Mouse (Mus musculus) urinary bladder, adult 2 months (tissue): ENCODE data around the gene Dnajc17. TPM values are rescaled to one million over a fixed set of nuclear protein-coding genes. Genes with fewer than 3 reads are reported as not detected.

Source experiments
- DNase-seq: peaks from one replicate; pipeline ENCODE4 v3.0.0; 2022; ENCODE audit warnings: low spot score
- polyA plus RNA-seq: library from polyadenylated mRNA; depleted of rRNA; stranded (reverse); fragments of >200 nt; gene quantifications from 2 replicates; pipeline ENCODE4 v1.2.3, GENCODE M21; 2012; rRNA removed

Gene Dnajc17
- polyA plus RNA-seq, 1 experiment: 32.4 TPM

- no peak for DNase-seq
These were observed 45.5 kb downstream of the Dnajc17 start for GRCm38 (mm10) chr2:119163135-119163534.

DNA sequence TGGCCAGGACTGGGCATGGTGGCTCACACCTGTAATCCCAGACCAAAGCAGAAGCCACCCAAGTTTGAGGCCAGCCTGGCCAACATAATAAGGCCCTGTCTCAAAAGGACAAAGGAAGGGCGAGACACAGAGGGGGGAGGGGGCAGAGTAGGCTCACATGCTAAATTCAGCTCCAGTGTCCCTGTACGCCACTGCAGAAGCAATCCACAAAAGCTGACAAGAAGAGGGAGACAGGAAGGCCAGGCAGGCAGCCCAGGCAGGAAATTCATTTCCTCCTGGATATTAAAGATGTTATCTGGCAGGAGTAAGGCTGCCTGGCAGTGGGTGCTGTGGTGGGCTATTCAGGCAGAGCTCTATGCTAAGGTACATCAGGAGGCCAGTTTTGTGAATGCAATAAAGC is 47.3 kb downstream of the Dnajc17 start:
- no peak for DNase-seq

DNA sequence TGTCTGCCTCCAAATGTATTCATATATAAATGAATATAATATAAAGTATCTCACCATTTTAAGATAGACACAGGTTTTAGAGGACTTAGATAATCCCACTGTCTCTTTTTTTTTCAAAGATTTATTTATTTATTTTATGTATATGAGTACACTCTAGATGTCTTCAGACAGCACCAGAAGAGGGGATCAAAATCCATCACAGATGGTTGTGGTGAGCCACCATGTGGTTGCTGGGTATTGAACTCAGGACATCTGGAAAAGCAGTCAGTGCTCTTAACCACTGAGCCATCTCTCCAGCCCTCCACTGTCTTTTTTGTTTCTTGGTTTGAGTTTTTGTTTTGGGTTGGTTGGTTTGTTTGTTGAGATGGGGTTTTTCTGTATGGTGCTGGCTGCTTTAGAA is 50.8 kb downstream of the Dnajc17 start:
- no peak for DNase-seq

DNA sequence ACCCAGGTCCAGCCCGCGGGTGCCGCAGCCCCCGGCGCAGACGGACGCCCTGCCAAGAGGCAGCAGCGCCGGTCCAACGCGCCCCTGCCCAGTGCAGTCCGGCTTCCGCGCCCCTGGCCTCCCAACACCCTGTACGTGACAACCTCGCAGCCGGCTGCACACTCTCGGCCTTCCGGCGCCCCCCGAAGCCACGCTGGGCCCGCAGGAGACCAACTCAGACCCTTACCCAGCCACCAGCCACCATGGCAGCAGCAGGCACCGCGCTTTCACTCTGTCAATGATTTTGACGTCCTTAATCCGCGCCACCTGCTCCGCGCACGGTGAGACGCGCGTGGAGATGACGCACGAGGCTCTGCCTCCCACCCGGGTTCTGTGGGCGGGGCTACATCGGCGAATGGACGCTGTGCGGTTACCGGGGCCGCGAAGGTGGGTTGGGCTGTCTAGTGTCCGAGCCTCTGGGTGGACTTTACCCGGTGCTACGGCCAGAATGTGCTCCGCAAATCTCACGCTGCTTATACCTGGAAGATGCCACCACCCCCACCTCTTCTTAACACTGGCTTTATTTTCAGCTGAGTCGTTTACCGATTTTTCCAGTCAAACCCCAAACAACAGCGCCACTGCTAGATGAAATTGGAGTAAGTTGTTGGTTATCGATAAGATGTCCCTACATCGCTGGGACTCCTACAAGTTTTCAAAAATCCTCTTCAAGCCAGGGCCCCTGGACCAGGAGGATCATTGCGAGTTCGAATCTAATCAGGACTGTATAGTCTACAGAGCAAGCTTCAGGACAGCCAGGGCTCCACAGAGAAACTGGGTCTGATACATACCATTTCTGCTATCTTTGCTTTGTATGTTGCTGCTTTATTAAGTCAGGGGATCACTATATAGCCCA is 51.7 kb downstream of the Dnajc17 start, which contains the start of gene Rmdn3:
Gene Rmdn3, minus strand, starts transcription at position 354 of the 892 bp plus-strand sequence.
- peak; percentile 80 for DNase-seq

GRCm38 (mm10) chr2:119156081-119156680 is 52.4 kb downstream of the Dnajc17 start:
- no peak for DNase-seq

- DNase-seq: no peak
These were observed 53.2 kb downstream of the Dnajc17 start for GRCm38 (mm10) chr2:119155388-119155787.

- no peak for DNase-seq
These were observed 53.9 kb downstream of the Dnajc17 start for GRCm38 (mm10) chr2:119154683-119155082.

DNA sequence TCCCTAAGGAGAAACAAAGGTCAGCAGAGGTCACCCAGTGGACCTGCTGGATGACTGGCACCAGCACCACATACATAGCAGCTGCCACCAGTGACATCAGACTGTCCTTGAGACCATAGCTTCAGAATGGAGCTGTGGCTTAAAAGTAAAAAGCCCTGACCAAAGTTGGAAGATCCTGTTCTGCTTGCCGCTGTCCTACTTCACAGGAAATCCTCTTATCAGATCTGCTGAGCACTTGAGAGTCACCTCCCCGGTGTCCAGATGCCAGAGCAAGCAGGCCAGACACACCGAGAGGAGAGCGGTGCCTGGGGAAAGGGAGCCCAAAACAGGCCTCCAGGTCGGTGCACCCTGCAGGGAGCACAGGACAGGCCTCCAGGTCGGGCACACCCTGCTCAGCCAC is 56.3 kb downstream of the Dnajc17 start:
- DNase-seq: no peak

DNA sequence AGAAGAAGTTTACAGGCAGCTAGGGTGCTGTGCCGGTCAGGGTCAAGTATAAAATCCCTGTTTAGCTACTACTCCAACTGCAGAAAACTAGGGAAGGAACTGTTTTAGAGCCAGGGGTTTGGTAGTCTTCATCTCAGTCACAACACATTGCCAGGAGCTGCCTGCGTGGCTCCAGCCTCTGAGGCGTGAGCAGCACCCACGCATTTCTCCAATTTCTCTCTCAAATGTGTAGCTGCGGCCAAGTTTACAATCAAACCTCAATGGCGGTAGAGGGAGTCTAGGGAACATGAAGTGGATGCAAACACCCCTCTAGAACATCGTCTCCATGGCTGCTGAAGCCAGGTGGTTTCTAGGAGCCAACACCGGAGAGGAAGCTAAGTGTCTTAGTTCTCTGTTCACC is 60.8 kb downstream of the Dnajc17 start:
- no peak for DNase-seq

DNA sequence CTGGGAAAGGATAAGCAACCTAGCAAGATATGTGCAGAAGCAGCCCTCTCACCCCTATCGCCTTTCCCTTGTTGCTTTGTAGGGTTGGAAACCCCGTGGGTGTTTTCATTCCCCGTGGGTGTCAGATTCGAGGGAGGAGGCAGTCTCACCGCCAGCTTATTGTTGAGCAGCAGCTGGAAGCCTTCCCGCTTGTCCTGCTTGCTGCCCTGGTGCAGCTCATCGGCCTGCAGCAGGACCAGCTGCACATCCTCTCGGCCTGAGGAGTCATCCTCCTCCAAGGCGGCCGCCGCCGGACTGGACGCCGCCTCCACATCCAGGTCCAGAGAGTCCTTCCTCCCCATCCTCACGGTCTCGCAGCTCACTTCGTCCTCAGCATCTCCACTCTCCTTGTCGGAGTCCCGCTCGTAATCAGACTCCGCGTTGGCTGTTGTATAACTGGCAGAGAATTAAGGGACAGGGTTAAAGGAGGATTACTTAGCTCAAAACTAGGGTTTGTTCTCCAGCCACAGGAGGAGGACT is 61.4 kb downstream of the Dnajc17 start:
- no peak for DNase-seq

- DNase-seq: no peak
These were observed 62.2 kb downstream of the Dnajc17 start for GRCm38 (mm10) chr2:119146435-119146834.

DNA sequence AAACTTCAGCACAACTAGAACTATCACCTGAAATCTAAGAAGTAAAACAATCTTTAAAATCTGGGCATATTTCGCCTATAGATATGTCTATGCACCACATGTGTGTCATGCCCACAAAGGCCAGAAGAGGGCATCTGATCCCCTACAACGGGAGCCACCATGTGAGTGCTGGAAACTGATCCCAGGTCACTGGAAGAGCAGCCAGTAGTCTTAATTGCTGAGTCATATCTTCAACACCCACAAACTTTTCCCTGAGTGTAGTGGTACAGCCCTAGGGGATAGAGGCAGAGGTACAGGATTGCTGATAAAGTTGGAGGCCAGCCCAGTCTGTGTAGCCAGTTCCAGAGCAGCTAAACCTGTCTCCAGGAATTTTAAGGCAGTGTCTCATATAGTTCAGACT is 63.4 kb downstream of the Dnajc17 start:
- no peak for DNase-seq

GRCm38 (mm10) chr2:119136346-119136898 is 72.2 kb downstream of the Dnajc17 start:
- DNase-seq: no peak

Other genes with a start within 250 kb of the Dnajc17 start
- gene Ccdc32, start 179.4 kb downstream of the Dnajc17 start, polyA plus RNA-seq: 18.8 and 19.3 TPM in 2 replicates
- gene Rpusd2, start 174.0 kb downstream of the Dnajc17 start, polyA plus RNA-seq: 2.9 and 3.5 TPM in 2 replicates
- 0.22 and 0.37 TPM in 2 replicates for gene Knl1, start 161.7 kb downstream of the Dnajc17 start, polyA plus RNA-seq
- gene Rad51, start 96.0 kb downstream of the Dnajc17 start, polyA plus RNA-seq: 1.6 and 2.5 TPM in 2 replicates
- gene Rmdn3, start 51.8 kb downstream of the Dnajc17 start, polyA plus RNA-seq: 27.0 and 27.9 TPM in 2 replicates
- 0.54 and 0.80 TPM in 2 replicates for gene Gchfr, start 41.0 kb downstream of the Dnajc17 start, polyA plus RNA-seq
- gene Gm14137, start 34.3 kb downstream of the Dnajc17 start, polyA plus RNA-seq: not detected in 2 replicates
- gene Zfyve19, start 178 bp downstream of the Dnajc17 start, polyA plus RNA-seq: 49.1 and 55.7 TPM in 2 replicates
- 0.72 and 1.4 TPM in 2 replicates for gene Ppp1r14d, start 21.1 kb upstream of the Dnajc17 start, polyA plus RNA-seq
- 157 and 160 TPM in 2 replicates for gene Spint1, start 28.6 kb upstream of the Dnajc17 start, polyA plus RNA-seq
- gene Rhov, start 62.5 kb upstream of the Dnajc17 start, polyA plus RNA-seq: 31.2 and 34.1 TPM in 2 replicates
- gene Vps18, start 79.9 kb upstream of the Dnajc17 start, polyA plus RNA-seq: 15.9 and 17.9 TPM in 2 replicates
- gene Dll4, start 117.0 kb upstream of the Dnajc17 start, polyA plus RNA-seq: 5.5 and 6.4 TPM in 2 replicates
- 1.4 and 1.5 TPM in 2 replicates for gene Chac1, start 142.4 kb upstream of the Dnajc17 start, polyA plus RNA-seq